Mouse (Mus musculus) splenic B cell, adult 2 months (primary cell): ENCODE measurements at regions not wholly inside any gene's neighbourhood (a gene's known extent, or its start where the extent isn't known, plus 50 kb on each side); places are given as distances from the start of the nearest gene placed in this dataset.

Experiments
- DNase-seq: peaks from one replicate; pipeline ENCODE4 v3.0.0-alpha.2; 2011; ENCODE audit warnings: low read depth, low spot score
- H3K27me3 ChIP-seq: 2 replicates; pipeline ENCODE4 v1.6.1; 2012; ENCODE audit warnings: mild to moderate bottlenecking, low read length, moderate library complexity, mixed read lengths; ENCODE audit not compliant: control insufficient read depth, poor library complexity, insufficient read depth, severe bottlenecking
- H3K36me3 ChIP-seq: 2 replicates; pipeline ENCODE4 v1.6.1; 2012; ENCODE audit warnings: mild to moderate bottlenecking, low read length, moderate library complexity, mixed read lengths; ENCODE audit not compliant: control insufficient read depth, poor library complexity, insufficient read depth, severe bottlenecking

GRCm38 (mm10) chr6:145310601-145311000 is 60.6 kb upstream of the Kras start:
- Histone ChIP-seq H3K27me3 (no peaks in the 10 kb centered on the region), H3K36me3 (no peaks in the 10 kb centered on the region)
- DNase-seq, result no peak

GRCm38 (mm10) chr6:145309025-145309424 is 59.0 kb upstream of the Kras start:
- Histone ChIP-seq H3K36me3 (no peaks in the 10 kb centered on the region), H3K27me3 (no peaks in the 10 kb centered on the region)

GRCm38 (mm10) chr6:145307237-145307636 is 57.2 kb upstream of the Kras start:
- no peaks in the 10 kb centered on the region for H3K36me3 ChIP-seq
- peak; percentile 92 for DNase-seq
- no peaks in the 10 kb centered on the region for H3K27me3 ChIP-seq

More at GRCm38 (mm10) chr6:145309025-145309424, 59.0 kb upstream of the Kras start:
- DNase-seq, result no peak

GRCm38 (mm10) chr6:145306331-145307124 is 56.5 kb upstream of the Kras start:
- Histone ChIP-seq H3K36me3 (no peaks in the 10 kb centered on the region), H3K27me3 (no peaks in the 10 kb centered on the region)
- peak; percentile 96 for DNase-seq

- Histone ChIP-seq H3K36me3 (no peaks in the 10 kb centered on the region), H3K27me3 (no peaks in the 10 kb centered on the region)
- peak; percentile 38 for DNase-seq
These were observed 55.6 kb upstream of the Kras start for GRCm38 (mm10) chr6:145305669-145306068.

- DNase-seq, result peak; percentile 75
- no peaks in the 10 kb centered on the region for H3K27me3 ChIP-seq
- H3K36me3 ChIP-seq, result no peaks in the 10 kb centered on the region
These were observed 53.6 kb upstream of the Kras start for GRCm38 (mm10) chr6:145303641-145304070.

- H3K27me3 ChIP-seq, result no peaks in the 10 kb centered on the region
- H3K36me3 ChIP-seq, result no peaks in the 10 kb centered on the region
- DNase-seq, result peak; percentile 62
These were observed 53.0 kb upstream of the Kras start for GRCm38 (mm10) chr6:145302907-145303640.

GRCm38 (mm10) chr6:145302105-145302504 is 52.1 kb upstream of the Kras start:
- no peak for DNase-seq
- H3K27me3 ChIP-seq, result no peaks in the 10 kb centered on the region
- no peaks in the 10 kb centered on the region for H3K36me3 ChIP-seq

- DNase-seq, result no peak
- Histone ChIP-seq H3K27me3 (no peaks in the 10 kb centered on the region), H3K36me3 (no peaks in the 10 kb centered on the region)
These were observed 50.3 kb upstream of the Kras start for GRCm38 (mm10) chr6:145300266-145300858.
